Mouse (Mus musculus) cerebellum, adult 2 months (tissue): ENCODE measurements around the gene Lrrc63.

Experiments used
- CTCF ChIP-seq: fragments of 200-500 bp; IDR thresholded peaks from 2 replicates; pipeline ENCODE4 v1.5.1; 2011; ENCODE audit warnings: low read depth, mild to moderate bottlenecking, control low read depth, low read length, moderate library complexity, borderline replicate concordance; ENCODE audit not compliant: insufficient read depth
- POLR2A ChIP-seq: fragments of 200-500 bp; IDR thresholded peaks from 2 replicates; pipeline ENCODE4 v1.6.1; 2011; ENCODE audit warnings: low read length, control low read depth, borderline replicate concordance; ENCODE audit not compliant: insufficient read depth

- TF ChIP-seq CTCF, result no peak
- TF ChIP-seq POLR2A, result no peak
These were observed 48.1 kb upstream of the Lrrc63 start for GRCm38 (mm10) chr14:75178801-75179211.
